Mouse (Mus musculus): ENCODE data around the gene Gm42906. TPM values are rescaled to one million over a fixed set of nuclear protein-coding genes. Genes with fewer than 3 reads are reported as not detected.

The Gm42906 gene
- polyA plus RNA-seq, 1 experiment from 2014 or later: not detected

DNA sequence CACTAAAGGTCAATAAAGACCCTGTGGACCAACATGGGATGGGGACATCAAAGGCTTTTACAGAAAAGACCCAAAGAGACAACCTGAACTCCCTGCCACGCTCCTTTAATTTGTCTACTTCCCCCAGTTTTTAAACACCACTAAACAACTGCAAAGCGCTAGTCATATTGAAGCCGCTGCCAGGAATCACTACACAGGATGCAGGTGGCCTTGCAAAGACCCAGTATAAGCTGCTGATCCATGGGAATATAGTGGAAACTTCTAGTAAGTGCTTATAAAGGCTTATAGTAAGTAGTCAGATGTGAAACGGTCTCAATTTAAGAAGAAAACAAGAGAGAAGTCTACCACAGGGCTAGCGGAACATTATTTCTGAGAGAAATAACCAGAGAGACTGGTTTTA, 237.2 kb downstream of the Gm42906 start:
- H3K27me3 ChIP-seq (replicated peaks; ENCODE audit: control insufficient read depth, insufficient read depth, low read length): no peaks in the 10 kb centered on the region
- H3K9me3 ChIP-seq (ENCODE audit: control insufficient read depth, low read length): no peaks in the 10 kb centered on the region
- ATAC-seq: no peak
- no peaks in the 10 kb centered on the region for H3K36me3 ChIP-seq (ENCODE audit: control insufficient read depth, insufficient read depth, low read length)
- WGBS: 71% methylated on average over 5 of the region's 5 CpGs
- no peak overlapping the region for H3K27ac ChIP-seq (ENCODE audit: low read length)
- H3K4me3 ChIP-seq (ENCODE audit: low read length): no peak overlapping the region
- no peak overlapping the region for H3K9ac ChIP-seq (ENCODE audit: low read depth, low read length)
- H3K4me1 ChIP-seq (ENCODE audit: control insufficient read depth, insufficient read depth, low read length): peaks cover 4% of the 10 kb centered on the region; the same call in 1 of the 2 replicates
- H3K4me2 ChIP-seq (ENCODE audit: low read depth, low read length): no peak overlapping the region

- Histone ChIP-seq H3K27me3 (replicated peaks; ENCODE audit: control insufficient read depth, insufficient read depth, low read length) (no peaks in the 10 kb centered on the region), H3K27ac (ENCODE audit: low read length) (peak overlapping the region; percentile 17), H3K4me2 (ENCODE audit: low read depth, low read length) (peak overlapping the region; percentile 72), H3K9ac (ENCODE audit: low read depth, low read length) (peak overlapping the region; percentile 75), H3K9me3 (ENCODE audit: control insufficient read depth, low read length) (no peaks in the 10 kb centered on the region), H3K36me3 (ENCODE audit: control insufficient read depth, insufficient read depth, low read length) (no peaks in the 10 kb centered on the region), H3K4me3 (ENCODE audit: low read length) (peak overlapping the region; percentile 68), H3K4me1 (ENCODE audit: control insufficient read depth, insufficient read depth, low read length) (peaks cover 4% of the 10 kb centered on the region; the same call in 1 of the 2 replicates)
- WGBS: 1% methylated on average over 27 of the region's 27 CpGs
- peak; percentile 97 for ATAC-seq
Observed at GRCm38 (mm10) chr5:151189789-151190378, 238.1 kb downstream of the Gm42906 start.

DNA sequence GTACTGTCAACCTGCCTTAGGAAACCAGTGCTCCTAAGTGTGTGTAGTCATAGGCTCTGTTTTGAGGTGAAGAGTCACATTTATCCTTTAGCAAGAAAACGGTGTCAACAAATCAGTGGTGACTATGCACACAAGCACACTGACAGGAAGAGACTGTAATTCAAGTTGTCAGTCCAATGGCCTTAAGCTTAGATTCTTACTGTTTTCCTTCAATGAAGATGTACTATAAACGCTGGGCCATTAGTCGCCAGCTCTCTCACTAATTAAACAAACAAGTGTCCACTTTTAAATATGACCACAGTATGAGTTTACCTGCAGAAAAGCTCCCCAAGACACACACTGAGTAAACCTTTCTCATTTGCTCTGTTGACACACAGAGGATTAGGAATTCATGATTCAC, 238.6 kb downstream of the Gm42906 start:
- Histone ChIP-seq H3K36me3 (ENCODE audit: control insufficient read depth, insufficient read depth, low read length) (no peaks in the 10 kb centered on the region), H3K27ac (ENCODE audit: low read length) (peak overlapping the region; percentile 17; the same call in 1 of the 2 replicates), H3K4me3 (ENCODE audit: low read length) (peak overlapping the region; percentile 68), H3K4me1 (ENCODE audit: control insufficient read depth, insufficient read depth, low read length) (peaks cover 4% of the 10 kb centered on the region; the same call in 1 of the 2 replicates), H3K27me3 (replicated peaks; ENCODE audit: control insufficient read depth, insufficient read depth, low read length) (no peaks in the 10 kb centered on the region), H3K9ac (ENCODE audit: low read depth, low read length) (peak overlapping the region; percentile 75), H3K9me3 (ENCODE audit: control insufficient read depth, low read length) (no peaks in the 10 kb centered on the region), H3K4me2 (ENCODE audit: low read depth, low read length) (peak overlapping the region; percentile 72)
- no peak for ATAC-seq
- 8% methylated on average over 3 of the region's 3 CpGs for WGBS

DNA sequence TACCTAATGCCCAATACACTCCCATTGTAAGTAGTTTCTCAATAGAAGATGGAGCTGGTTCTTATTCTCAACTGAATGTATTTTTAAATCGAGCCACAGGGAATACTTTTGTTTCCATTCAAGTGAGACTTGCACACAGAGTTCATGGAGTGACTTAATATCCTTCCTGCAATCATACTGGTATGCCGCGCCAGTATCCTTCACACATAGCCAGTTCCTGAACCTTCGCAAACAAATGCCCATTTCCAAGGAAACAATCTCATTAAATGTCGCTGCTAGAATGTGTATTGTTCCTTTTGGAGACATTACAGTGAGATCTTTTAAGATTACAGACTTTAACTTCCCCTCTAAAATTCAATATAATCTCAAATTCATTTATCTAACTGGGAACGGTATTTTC, 239.3 kb downstream of the Gm42906 start:
- Histone ChIP-seq H3K27ac (ENCODE audit: low read length) (no peak overlapping the region), H3K36me3 (ENCODE audit: control insufficient read depth, insufficient read depth, low read length) (no peaks in the 10 kb centered on the region), H3K4me3 (ENCODE audit: low read length) (no peak overlapping the region), H3K4me1 (ENCODE audit: control insufficient read depth, insufficient read depth, low read length) (peaks cover 4% of the 10 kb centered on the region; the same call in 1 of the 2 replicates), H3K27me3 (replicated peaks; ENCODE audit: control insufficient read depth, insufficient read depth, low read length) (no peaks in the 10 kb centered on the region), H3K4me2 (ENCODE audit: low read depth, low read length) (no peak overlapping the region), H3K9me3 (ENCODE audit: control insufficient read depth, low read length) (no peaks in the 10 kb centered on the region), H3K9ac (ENCODE audit: low read depth, low read length) (no peak overlapping the region)
- 76% methylated on average over 6 of the region's 6 CpGs for WGBS
- ATAC-seq: no peak

GRCm38 (mm10) chr5:151187336-151187735, 240.6 kb downstream of the Gm42906 start:
- no peak overlapping the region for H3K9ac ChIP-seq (ENCODE audit: low read depth, low read length)
- 70% methylated on average over 11 of the region's 11 CpGs for WGBS
- H3K9me3 ChIP-seq (ENCODE audit: control insufficient read depth, low read length): no peaks in the 10 kb centered on the region
- H3K4me3 ChIP-seq (ENCODE audit: low read length): no peak overlapping the region
- no peaks in the 10 kb centered on the region for H3K27me3 ChIP-seq (replicated peaks; ENCODE audit: control insufficient read depth, insufficient read depth, low read length)
- no peak overlapping the region for H3K4me2 ChIP-seq (ENCODE audit: low read depth, low read length)
- ATAC-seq: no peak
- H3K4me1 ChIP-seq (ENCODE audit: control insufficient read depth, insufficient read depth, low read length): peaks cover 4% of the 10 kb centered on the region; the same call in 1 of the 2 replicates
- H3K27ac ChIP-seq (ENCODE audit: low read length): no peak overlapping the region
- H3K36me3 ChIP-seq (ENCODE audit: control insufficient read depth, insufficient read depth, low read length): no peaks in the 10 kb centered on the region

DNA sequence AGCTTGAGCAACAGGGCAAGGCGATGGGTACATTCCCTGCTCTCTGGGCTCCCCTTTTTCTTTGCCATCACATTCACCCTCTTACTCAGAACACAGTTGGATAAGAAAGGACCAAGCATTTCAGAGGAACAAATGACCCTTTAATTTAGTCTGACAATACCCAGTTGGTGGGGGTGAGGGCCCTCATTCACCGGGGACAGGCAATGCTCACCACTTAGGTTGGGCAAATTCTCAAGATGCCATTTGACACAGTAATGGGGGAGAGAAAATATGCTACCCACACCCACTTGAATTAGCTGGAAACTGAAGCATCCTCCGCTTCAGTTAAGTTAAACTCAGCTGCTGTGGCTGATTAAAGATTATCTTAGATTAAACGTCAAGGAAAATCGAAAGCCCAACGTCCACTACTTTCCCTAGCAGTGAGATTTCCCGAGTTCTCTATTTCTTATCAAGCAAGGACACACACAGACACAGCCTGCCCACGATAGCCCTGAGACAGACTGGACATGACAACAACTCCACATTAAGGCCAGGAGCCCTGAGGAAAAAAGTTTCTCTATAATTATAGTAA, 242.6 kb downstream of the Gm42906 start:
- H3K4me3 ChIP-seq (ENCODE audit: low read length): no peak overlapping the region
- H3K36me3 ChIP-seq (ENCODE audit: control insufficient read depth, insufficient read depth, low read length): no peaks in the 10 kb centered on the region
- no peaks in the 10 kb centered on the region for H3K9me3 ChIP-seq (ENCODE audit: control insufficient read depth, low read length)
- H3K4me2 ChIP-seq (ENCODE audit: low read depth, low read length): no peak overlapping the region
- no peaks in the 10 kb centered on the region for H3K27me3 ChIP-seq (replicated peaks; ENCODE audit: control insufficient read depth, insufficient read depth, low read length)
- ATAC-seq: no peak
- peaks cover 4% of the 10 kb centered on the region; the same call in 1 of the 2 replicates for H3K4me1 ChIP-seq (ENCODE audit: control insufficient read depth, insufficient read depth, low read length)
- 66% methylated on average over 8 of the region's 8 CpGs for whole genome bisulfite sequencing
- H3K9ac ChIP-seq (ENCODE audit: low read depth, low read length): no peak overlapping the region
- H3K27ac ChIP-seq (ENCODE audit: low read length): no peak overlapping the region

DNA sequence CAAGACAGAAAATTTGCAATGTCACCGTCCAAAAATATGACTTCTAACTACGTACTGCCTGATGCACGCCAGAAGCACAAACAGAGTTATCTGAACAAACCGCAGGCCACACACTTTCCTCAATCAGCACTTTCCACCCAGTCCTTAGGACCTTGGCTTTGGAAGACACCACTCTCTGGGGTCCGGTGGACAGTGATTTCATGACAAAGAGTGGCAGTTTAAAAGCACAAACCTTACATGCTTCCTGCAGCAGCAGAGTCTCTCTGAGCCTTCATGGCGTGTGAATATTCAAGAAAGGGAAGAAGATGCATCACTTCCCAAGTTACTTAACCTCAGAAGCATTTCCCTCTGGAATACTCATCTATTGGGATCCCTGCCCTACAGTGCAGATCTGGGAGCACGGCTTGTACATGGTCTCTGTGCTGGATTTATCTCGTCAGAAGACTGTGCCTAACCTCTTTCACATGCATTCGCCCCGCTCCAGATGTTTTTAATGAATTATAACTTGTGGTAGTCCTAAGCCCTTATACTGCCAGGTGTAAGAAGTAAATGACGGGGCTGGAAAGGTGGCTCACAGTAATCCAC, 244.2 kb downstream of the Gm42906 start:
- Histone ChIP-seq H3K4me2 (ENCODE audit: low read depth, low read length) (no peak overlapping the region), H3K9me3 (ENCODE audit: control insufficient read depth, low read length) (no peaks in the 10 kb centered on the region), H3K9ac (ENCODE audit: low read depth, low read length) (no peak overlapping the region), H3K27ac (ENCODE audit: low read length) (no peak overlapping the region), H3K4me3 (ENCODE audit: low read length) (no peak overlapping the region), H3K36me3 (ENCODE audit: control insufficient read depth, insufficient read depth, low read length) (no peaks in the 10 kb centered on the region), H3K27me3 (replicated peaks; ENCODE audit: control insufficient read depth, insufficient read depth, low read length) (no peaks in the 10 kb centered on the region), H3K4me1 (ENCODE audit: control insufficient read depth, insufficient read depth, low read length) (no peaks in the 10 kb centered on the region)
- no peak for ATAC-seq
- WGBS: 83% methylated on average over 11 of the region's 11 CpGs

- H3K36me3 ChIP-seq (ENCODE audit: control insufficient read depth, insufficient read depth, low read length): no peaks in the 10 kb centered on the region
- no peak for ATAC-seq
- H3K4me2 ChIP-seq (ENCODE audit: low read depth, low read length): no peak overlapping the region
- 90% methylated on average over 8 of the region's 8 CpGs for WGBS
- H3K9ac ChIP-seq (ENCODE audit: low read depth, low read length): no peak overlapping the region
- no peaks in the 10 kb centered on the region for H3K27me3 ChIP-seq (replicated peaks; ENCODE audit: control insufficient read depth, insufficient read depth, low read length)
- no peak overlapping the region for H3K4me3 ChIP-seq (ENCODE audit: low read length)
- H3K27ac ChIP-seq (ENCODE audit: low read length): no peak overlapping the region
- peaks cover 4% of the 10 kb centered on the region; the same call in 1 of the 2 replicates for H3K4me1 ChIP-seq (ENCODE audit: control insufficient read depth, insufficient read depth, low read length)
- no peaks in the 10 kb centered on the region for H3K9me3 ChIP-seq (ENCODE audit: control insufficient read depth, low read length)
Observed at GRCm38 (mm10) chr5:151181288-151181687, 246.7 kb downstream of the Gm42906 start.

DNA sequence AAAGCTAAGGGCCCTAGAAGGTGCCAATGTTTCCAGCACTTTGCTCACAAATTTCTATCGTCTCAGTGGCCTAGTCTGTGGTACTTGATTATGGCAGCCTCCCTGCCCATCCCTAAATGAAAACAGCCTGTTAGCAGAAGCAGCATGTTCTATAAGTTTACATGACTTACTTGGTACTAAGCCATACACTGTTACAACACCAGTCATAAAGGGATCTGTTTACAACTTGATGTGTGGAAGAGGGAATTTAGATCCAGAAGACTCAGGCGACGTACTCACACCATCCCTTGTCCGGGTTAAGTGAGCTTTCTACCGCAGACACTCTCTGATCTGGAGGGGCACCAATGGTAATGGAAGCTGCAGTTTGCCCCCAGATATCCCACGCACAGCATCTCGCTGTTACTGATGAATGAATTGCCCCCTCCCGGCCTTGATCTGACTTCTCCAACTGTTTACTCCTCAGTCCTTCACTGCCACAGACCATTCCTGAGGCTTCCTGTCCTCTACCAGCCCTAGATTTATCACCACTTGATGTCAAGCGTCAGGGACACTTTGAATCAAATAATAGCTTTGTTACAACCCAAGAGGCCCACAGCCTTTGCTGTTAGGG, 247.7 kb downstream of the Gm42906 start:
- Histone ChIP-seq H3K9ac (ENCODE audit: low read depth, low read length) (no peak overlapping the region), H3K9me3 (ENCODE audit: control insufficient read depth, low read length) (no peaks in the 10 kb centered on the region), H3K27ac (ENCODE audit: low read length) (no peak overlapping the region), H3K4me2 (ENCODE audit: low read depth, low read length) (no peak overlapping the region), H3K27me3 (replicated peaks; ENCODE audit: control insufficient read depth, insufficient read depth, low read length) (no peaks in the 10 kb centered on the region), H3K4me3 (ENCODE audit: low read length) (no peak overlapping the region), H3K4me1 (ENCODE audit: control insufficient read depth, insufficient read depth, low read length) (peaks cover 10% of the 10 kb centered on the region), H3K36me3 (ENCODE audit: control insufficient read depth, insufficient read depth, low read length) (no peaks in the 10 kb centered on the region)
- WGBS: 66% methylated on average over 9 of the region's 9 CpGs
- no peak for ATAC-seq

Measured in intestine, embryonic 16.5 days (tissue).